Mouse (Mus musculus) ES-E14 (cell line): ENCODE data around the gene Atad1. TPM values are rescaled to one million over a fixed set of nuclear protein-coding genes. Genes with fewer than 3 reads are reported as not detected.
"Not testable (repeated sequence)": the region's sequence is repeated elsewhere in the genome, so short reads cannot be mapped to it uniquely, and the experiment has no call there.

Source experiments
- DNase-seq: peaks from one replicate; pipeline ENCODE4 v3.0.0-alpha.2; 2013; ENCODE audit warnings: low read depth, low spot score
- H3K27ac ChIP-seq: 2 replicates; pipeline ENCODE4 v1.5.1; 2012; ENCODE audit warnings: low read depth, mild to moderate bottlenecking, low read length, moderate library complexity, mixed read lengths; ENCODE audit not compliant: poor library complexity, insufficient read depth, severe bottlenecking
- H3K36me3 ChIP-seq: 2 replicates; pipeline ENCODE4 v1.6.1; 2012; ENCODE audit warnings: mild to moderate bottlenecking, low read length, moderate library complexity, mixed read lengths; ENCODE audit not compliant: control insufficient read depth, poor library complexity, insufficient read depth, severe bottlenecking
- H3K4me1 ChIP-seq, 2 experiments: fragments of 150-350 bp in 1 of 2; sonication (generic) in 1 of 2; 2 replicates each; pipeline ENCODE4 v1.6.1; 2012; ENCODE audit warnings: low read length in 2 of 2, mild to moderate bottlenecking in 1 of 2, mixed read lengths in 1 of 2; ENCODE audit not compliant: control insufficient read depth in 2 of 2, insufficient read depth in 2 of 2, poor library complexity in 1 of 2
- H3K4me3 ChIP-seq, 2 experiments: fragments of 150-350 bp in 1 of 2; sonication (generic) in 1 of 2; 2 replicates each; pipeline ENCODE4 v1.5.1; 2012; ENCODE audit warnings: low read length in 2 of 2, low read depth in 1 of 2, mild to moderate bottlenecking in 1 of 2, mixed read lengths in 1 of 2; ENCODE audit not compliant: insufficient read depth in 1 of 2, poor library complexity in 1 of 2, severe bottlenecking in 1 of 2
- H3K9ac ChIP-seq: 2 replicates; pipeline ENCODE4 v1.6.1; 2012; ENCODE audit warnings: low read depth, mild to moderate bottlenecking, low read length, mixed read lengths; ENCODE audit not compliant: poor library complexity, insufficient read depth, severe bottlenecking
- H3K9me3 ChIP-seq: fragments of 150-350 bp; sonication (generic); 2 replicates; pipeline ENCODE4 v1.6.1; 2012; ENCODE audit warnings: low read depth, mild to moderate bottlenecking, low read length; ENCODE audit not compliant: control insufficient read depth, insufficient read depth
- CHD2 ChIP-seq: IDR thresholded peaks from 2 replicates; pipeline ENCODE4 v1.6.1; 2014; ENCODE audit warnings: mild to moderate bottlenecking, low read depth, low read length, inconsistent platforms
- HCFC1 ChIP-seq: IDR thresholded peaks from 2 replicates; pipeline ENCODE4 v1.6.1; 2012; ENCODE audit warnings: low read length, inconsistent platforms, borderline replicate concordance; ENCODE audit not compliant: insufficient read depth
- MAFK ChIP-seq: IDR thresholded peaks from 2 replicates; pipeline ENCODE4 v1.6.1; 2014; ENCODE audit warnings: mild to moderate bottlenecking, low read depth, low read length, inconsistent platforms; ENCODE audit not compliant: insufficient read depth
- ZC3H11A ChIP-seq: IDR thresholded peaks from 2 replicates; pipeline ENCODE4 v1.6.1; 2012; ENCODE audit warnings: low read depth, mild to moderate bottlenecking, inconsistent platforms, low read length, borderline replicate concordance
- ZNF384 ChIP-seq: IDR thresholded peaks from 2 replicates; pipeline ENCODE4 v1.6.1; 2012; ENCODE audit warnings: low read depth, low read length, inconsistent platforms
- in situ Hi-C, 2 experiments: fragments of 600-800 bp; cut with MboI; formaldehyde crosslinking; loops; one replicate each; pipeline ENCODE4 v1.15.1; 2025; ENCODE audit warnings: low sequenced_read_pairs in 2 of 2, inconsistent platforms in 1 of 2; ENCODE audit not compliant: unreplicated experiment in 2 of 2
- total RNA-seq: library from RNA; depleted of rRNA; stranded (reverse); fragments of 300-350 nt; gene quantifications from 2 replicates; pipeline ENCODE4 v1.2.3, GENCODE M21; 2012

Gene Atad1
- total RNA-seq, 1 experiment, result 84.9 TPM

GRCm38 (mm10) chr19:32683081-32683480, 56.5 kb downstream of the Atad1 start:
- in situ Hi-C loops, result loop anchor here (10.0 to 25.0 kb wide), 2 partner anchors 171 to 178 kb away; no protein-coding TSS in a partner anchor
- Histone ChIP-seq H3K36me3 (peaks cover 16% of the 10 kb centered on the region), H3K9ac (no peak overlapping the region), H3K4me1 (no peaks in the 10 kb centered on the region), H3K27ac (no peak overlapping the region), H3K4me3 (no peak overlapping the region), H3K9me3 (no peaks in the 10 kb centered on the region)
- no peak for TF ChIP-seq ZC3H11A
- no peak for TF ChIP-seq HCFC1
- no peak for TF ChIP-seq ZNF384
- no peak for TF ChIP-seq CHD2
- TF ChIP-seq MAFK, result no peak
- no peak for DNase-seq

- peaks cover 15% of the 10 kb centered on the region for H3K36me3 ChIP-seq
- H3K4me1 ChIP-seq, result no peaks in the 10 kb centered on the region
- no peak overlapping the region for H3K27ac ChIP-seq
- no peaks in the 10 kb centered on the region for H3K9me3 ChIP-seq
- in situ Hi-C loops, result loop anchor here (10.0 to 25.0 kb wide), 2 partner anchors 169 to 176 kb away; no protein-coding TSS in a partner anchor
- DNase-seq, result no peak
- H3K4me3 ChIP-seq, result no peak overlapping the region
- TF ChIP-seq ZC3H11A (no peak), HCFC1 (no peak), MAFK (no peak), ZNF384 (no peak), CHD2 (no peak)
- H3K9ac ChIP-seq, result no peak overlapping the region
Observed at GRCm38 (mm10) chr19:32680894-32681293, 58.7 kb downstream of the Atad1 start.

GRCm38 (mm10) chr19:32675766-32676165, 63.8 kb downstream of the Atad1 start:
- DNase-seq, result no peak
- H3K36me3 ChIP-seq, result peaks cover 14% of the 10 kb centered on the region
- in situ Hi-C loops, result loop anchor here in 1 of 2 experiments (25.0 kb wide), 1 partner anchor 163 kb away; no protein-coding TSS in a partner anchor

GRCm38 (mm10) chr19:32667830-32668229, 71.8 kb downstream of the Atad1 start:
- in situ Hi-C loops, H3K36me3 ChIP-seq, H3K4me3 ChIP-seq, H3K9ac ChIP-seq, DNase-seq, H3K9me3 ChIP-seq, H3K27ac ChIP-seq, H3K4me1 ChIP-seq: not testable (repeated sequence)

More at GRCm38 (mm10) chr19:32675766-32676165, 63.8 kb downstream of the Atad1 start:
- H3K9me3 ChIP-seq, result no peaks in the 10 kb centered on the region
- H3K9ac ChIP-seq, result no peak overlapping the region
- H3K4me1 ChIP-seq, result no peaks in the 10 kb centered on the region
- TF ChIP-seq CHD2 (no peak), MAFK (no peak), ZNF384 (no peak), ZC3H11A (no peak), HCFC1 (no peak)
- H3K27ac ChIP-seq, result no peak overlapping the region
- H3K4me3 ChIP-seq, result no peak overlapping the region

- DNase-seq, result no peak
- peaks cover 3% of the 10 kb centered on the region; the same call in 1 of the 2 replicates for H3K36me3 ChIP-seq
- H3K9me3 ChIP-seq, result no peaks in the 10 kb centered on the region
- TF ChIP-seq ZNF384, result no peak
- TF ChIP-seq CHD2, result no peak
- no peak for TF ChIP-seq MAFK
- TF ChIP-seq HCFC1, result no peak
- TF ChIP-seq ZC3H11A, result no peak
- H3K4me3 ChIP-seq, result no peak overlapping the region
- no peak overlapping the region for H3K27ac ChIP-seq
- in situ Hi-C loops, result no loop called here
- H3K4me1 ChIP-seq, result no peaks in the 10 kb centered on the region
- no peak overlapping the region for H3K9ac ChIP-seq
Observed at GRCm38 (mm10) chr19:32665243-32665642, 74.3 kb downstream of the Atad1 start.
